Mouse (Mus musculus): ENCODE results near the gene Sipa1l3. TPM values are rescaled to one million over a fixed set of nuclear protein-coding genes. Genes with fewer than 3 reads are reported as not detected.

Sipa1l3 gene
- polyA plus RNA-seq, 1 experiment from 2014 or later: 22.0 TPM

- no peak overlapping the region for H3K9ac ChIP-seq (ENCODE audit: low read depth, low read length)
- no peak for TF ChIP-seq CTCF (IDR thresholded peaks at IDR 0.05; ENCODE audit: low read depth)
- no peak overlapping the region for H3K4me2 ChIP-seq (replicated peaks; ENCODE audit: low read depth)
- ATAC-seq: no peak
- no peaks in the 10 kb centered on the region for H3K9me3 ChIP-seq (ENCODE audit: control insufficient read depth)
- no peak overlapping the region for H3K4me3 ChIP-seq (ENCODE audit: low read depth, low read length)
- 85% methylated on average over 6 of the region's 6 CpGs for WGBS
- H3K4me1 ChIP-seq (replicated peaks; ENCODE audit: control insufficient read depth, insufficient read depth, low read length): no peaks in the 10 kb centered on the region
- H3K27me3 ChIP-seq (replicated peaks; ENCODE audit: control insufficient read depth, insufficient read depth, low read length): no peaks in the 10 kb centered on the region
- peaks cover 86% of the 10 kb centered on the region for H3K36me3 ChIP-seq (ENCODE audit: control insufficient read depth, insufficient read depth)
- H3K27ac ChIP-seq (ENCODE audit: low read depth, low read length): no peak overlapping the region
Observed at GRCm38 (mm10) chr7:29327087-29327486, 191.4 kb downstream of the Sipa1l3 start.

GRCm38 (mm10) chr7:29319337-29320307, 198.8 kb downstream of the Sipa1l3 start:
- H3K4me3 ChIP-seq (ENCODE audit: low read depth, low read length): peak overlapping the region; percentile 11; the same call in 1 of the 2 replicates
- H3K27me3 ChIP-seq (replicated peaks; ENCODE audit: control insufficient read depth, insufficient read depth, low read length): no peaks in the 10 kb centered on the region
- no peak for ATAC-seq
- H3K27ac ChIP-seq (ENCODE audit: low read depth, low read length): peak overlapping the region; percentile 50
- H3K9ac ChIP-seq (ENCODE audit: low read depth, low read length): 0 out of 2 replicates have a peak overlapping the region, but pooled peaks have one; percentile 11
- peaks cover 36% of the 10 kb centered on the region for H3K36me3 ChIP-seq (ENCODE audit: control insufficient read depth, insufficient read depth)
- peaks cover 6% of the 10 kb centered on the region; the same call in 1 of the 2 replicates for H3K4me1 ChIP-seq (replicated peaks; ENCODE audit: control insufficient read depth, insufficient read depth, low read length)
- H3K4me2 ChIP-seq (replicated peaks; ENCODE audit: low read depth): peak overlapping the region; percentile 49
- no peaks in the 10 kb centered on the region for H3K9me3 ChIP-seq (ENCODE audit: control insufficient read depth)
- 23% methylated on average over 19 of the region's 19 CpGs for WGBS
- TF ChIP-seq CTCF (IDR thresholded peaks at IDR 0.05; ENCODE audit: low read depth): peak; percentile 49

GRCm38 (mm10) chr7:29318115-29318911, 200.1 kb downstream of the Sipa1l3 start:
- Histone ChIP-seq H3K36me3 (ENCODE audit: control insufficient read depth, insufficient read depth) (peaks cover 26% of the 10 kb centered on the region), H3K27ac (ENCODE audit: low read depth, low read length) (peak overlapping the region; percentile 35; the same call in 1 of the 2 replicates), H3K4me1 (replicated peaks; ENCODE audit: control insufficient read depth, insufficient read depth, low read length) (peaks cover 6% of the 10 kb centered on the region; the same call in 1 of the 2 replicates), H3K4me2 (replicated peaks; ENCODE audit: low read depth) (peak overlapping the region; percentile 49), H3K4me3 (ENCODE audit: low read depth, low read length) (peak overlapping the region; percentile 11; the same call in 1 of the 2 replicates), H3K27me3 (replicated peaks; ENCODE audit: control insufficient read depth, insufficient read depth, low read length) (no peaks in the 10 kb centered on the region), H3K9ac (ENCODE audit: low read depth, low read length) (no peak overlapping the region), H3K9me3 (ENCODE audit: control insufficient read depth) (no peaks in the 10 kb centered on the region)
- WGBS: 6% methylated on average over 18 of the region's 18 CpGs
- ATAC-seq: 0 out of 2 replicates have a peak, but pooled peaks have one; percentile 17
- no peak for TF ChIP-seq CTCF (IDR thresholded peaks at IDR 0.05; ENCODE audit: low read depth)

- Histone ChIP-seq H3K36me3 (ENCODE audit: control insufficient read depth, insufficient read depth) (peaks cover 19% of the 10 kb centered on the region), H3K27me3 (replicated peaks; ENCODE audit: control insufficient read depth, insufficient read depth, low read length) (no peaks in the 10 kb centered on the region), H3K4me3 (ENCODE audit: low read depth, low read length) (no peak overlapping the region), H3K9ac (ENCODE audit: low read depth, low read length) (no peak overlapping the region), H3K4me1 (replicated peaks; ENCODE audit: control insufficient read depth, insufficient read depth, low read length) (peaks cover 6% of the 10 kb centered on the region; the same call in 1 of the 2 replicates), H3K9me3 (ENCODE audit: control insufficient read depth) (no peaks in the 10 kb centered on the region), H3K27ac (ENCODE audit: low read depth, low read length) (no peak overlapping the region), H3K4me2 (replicated peaks; ENCODE audit: low read depth) (peak overlapping the region; percentile 49)
- 0% methylated on average over 2 of the region's 2 CpGs for WGBS
- ATAC-seq: peak; percentile 6; the same call in 1 of the 2 replicates
- TF ChIP-seq CTCF (IDR thresholded peaks at IDR 0.05; ENCODE audit: low read depth): no peak
Observed at GRCm38 (mm10) chr7:29317558-29317957, 200.9 kb downstream of the Sipa1l3 start.

- peak overlapping the region; percentile 49; the same call in 1 of the 2 replicates for H3K4me2 ChIP-seq (replicated peaks; ENCODE audit: low read depth)
- no peak overlapping the region for H3K4me3 ChIP-seq (ENCODE audit: low read depth, low read length)
- H3K9ac ChIP-seq (ENCODE audit: low read depth, low read length): no peak overlapping the region
- peaks cover 6% of the 10 kb centered on the region; the same call in 1 of the 2 replicates for H3K4me1 ChIP-seq (replicated peaks; ENCODE audit: control insufficient read depth, insufficient read depth, low read length)
- H3K9me3 ChIP-seq (ENCODE audit: control insufficient read depth): no peaks in the 10 kb centered on the region
- peaks cover 13% of the 10 kb centered on the region; the same call in 1 of the 2 replicates for H3K36me3 ChIP-seq (ENCODE audit: control insufficient read depth, insufficient read depth)
- H3K27me3 ChIP-seq (replicated peaks; ENCODE audit: control insufficient read depth, insufficient read depth, low read length): no peaks in the 10 kb centered on the region
- peak; percentile 45 for TF ChIP-seq CTCF (IDR thresholded peaks at IDR 0.05; ENCODE audit: low read depth)
- no peak overlapping the region for H3K27ac ChIP-seq (ENCODE audit: low read depth, low read length)
- ATAC-seq: no peak
- WGBS: 7% methylated on average over 10 of the region's 10 CpGs
Observed at GRCm38 (mm10) chr7:29316976-29317375, 201.5 kb downstream of the Sipa1l3 start.

All from intestine, postnatal 0 days (tissue).